Mouse (Mus musculus): ENCODE data around the gene Ccdc88a. TPM values are rescaled to one million over a fixed set of nuclear protein-coding genes. Genes with fewer than 3 reads are reported as not detected.
"Not testable (repeated sequence)": the region's sequence is repeated elsewhere in the genome, so short reads cannot be mapped to it uniquely, and the experiment has no call there.

The Ccdc88a gene
- polyA plus RNA-seq, 1 experiment from 2014 or later, result 19.4 TPM

DNA sequence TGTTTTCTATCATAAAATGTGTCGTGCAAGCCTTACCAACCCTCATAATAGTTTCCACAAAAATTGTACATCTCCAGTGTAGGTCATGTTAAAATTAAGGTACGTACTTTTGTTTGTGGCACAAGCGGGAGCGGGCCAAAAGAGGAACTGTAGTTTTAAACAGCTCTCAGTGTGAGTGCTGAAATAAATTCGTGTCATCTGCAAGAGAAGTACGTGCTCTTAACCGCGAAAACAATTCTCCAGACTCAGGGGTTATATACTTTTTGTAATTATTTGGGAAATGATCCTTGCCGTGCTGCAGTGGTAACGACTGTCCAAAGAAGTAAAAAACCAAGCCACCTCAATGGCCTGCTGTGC lies 140.8 kb downstream of the Ccdc88a start:
- peaks cover 24% of the 10 kb centered on the region for H3K36me3 ChIP-seq (ENCODE audit: control insufficient read depth, insufficient read depth, low read length)
- peak overlapping the region; percentile 58 to 70 for H3K27ac ChIP-seq (replicated peaks in 1 of 2; ENCODE audit: control insufficient read depth in 1 of 2, insufficient read depth in 1 of 2, low read depth in 2 of 2, low read length in 2 of 2)
- WGBS, result 24% methylated on average over 10 of the region's 10 CpGs
- peak overlapping the region; percentile 70 to 71 for H3K4me3 ChIP-seq (ENCODE audit: control insufficient read depth in 1 of 2, insufficient read depth in 1 of 2, low read depth in 1 of 2, low read length in 2 of 2)
- peaks cover 4% of the 10 kb centered on the region in 2 experiments; a peak in 2 of 4 replicates for H3K4me1 ChIP-seq (ENCODE audit: control insufficient read depth in 2 of 2, insufficient read depth in 2 of 2, low read length in 2 of 2)
- ATAC-seq (ENCODE audit: insufficient number of reproducible peaks, insufficient read depth, low FRiP score, low read depth), result no peak
- no peaks in the 10 kb centered on the region for H3K27me3 ChIP-seq (ENCODE audit: control insufficient read depth, insufficient read depth, low read length)
- H3K9me3 ChIP-seq (ENCODE audit: control insufficient read depth, low read length), result peaks cover 4% of the 10 kb centered on the region; the same call in 1 of the 2 replicates
- H3K9ac ChIP-seq (ENCODE audit: low read length), result peak overlapping the region; percentile 74
- peak overlapping the region; percentile 77 for H3K4me2 ChIP-seq (ENCODE audit: low read length)

DNA sequence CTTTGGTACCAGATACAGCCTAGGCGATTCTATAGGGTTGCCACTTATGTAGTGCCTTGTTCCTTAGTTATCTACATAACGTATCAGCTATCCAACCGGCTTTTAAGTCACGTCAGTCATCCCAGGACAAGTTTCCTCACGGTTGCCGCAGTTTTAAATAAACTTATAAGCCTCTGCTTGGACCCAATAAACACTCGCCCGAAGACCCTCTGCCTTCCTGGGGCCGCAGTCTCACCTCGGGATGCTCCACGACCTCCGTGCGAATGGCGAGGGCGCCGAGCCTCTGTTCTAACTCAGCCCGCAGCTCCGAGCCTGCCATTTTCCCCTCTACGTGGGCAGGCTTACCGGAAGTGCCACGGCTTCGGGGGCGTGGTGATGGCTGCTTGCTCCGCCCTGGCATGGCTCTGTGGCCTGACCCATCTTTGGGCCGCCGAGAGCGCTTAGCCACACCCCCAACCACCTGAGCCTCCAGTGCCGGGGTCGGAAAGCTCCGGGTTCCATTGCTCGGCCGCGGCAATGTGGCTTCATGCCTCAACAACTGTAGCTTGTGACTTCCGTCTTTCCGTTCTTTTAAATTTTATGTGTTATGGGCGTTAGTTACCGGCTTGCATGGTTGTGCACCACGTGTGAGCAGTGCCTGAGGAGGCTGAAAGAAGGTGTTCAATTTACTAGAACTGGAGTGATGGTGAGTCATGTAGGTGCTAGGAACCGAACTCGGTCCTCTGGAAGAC lies 141.4 kb downstream of the Ccdc88a start, which contains the start of gene Prorsd1:
TSS of gene Prorsd1 (minus strand) at position 352 of the 731 bp plus-strand sequence.
- no peaks in the 10 kb centered on the region for H3K27me3 ChIP-seq (ENCODE audit: control insufficient read depth, insufficient read depth, low read length)

DNA sequence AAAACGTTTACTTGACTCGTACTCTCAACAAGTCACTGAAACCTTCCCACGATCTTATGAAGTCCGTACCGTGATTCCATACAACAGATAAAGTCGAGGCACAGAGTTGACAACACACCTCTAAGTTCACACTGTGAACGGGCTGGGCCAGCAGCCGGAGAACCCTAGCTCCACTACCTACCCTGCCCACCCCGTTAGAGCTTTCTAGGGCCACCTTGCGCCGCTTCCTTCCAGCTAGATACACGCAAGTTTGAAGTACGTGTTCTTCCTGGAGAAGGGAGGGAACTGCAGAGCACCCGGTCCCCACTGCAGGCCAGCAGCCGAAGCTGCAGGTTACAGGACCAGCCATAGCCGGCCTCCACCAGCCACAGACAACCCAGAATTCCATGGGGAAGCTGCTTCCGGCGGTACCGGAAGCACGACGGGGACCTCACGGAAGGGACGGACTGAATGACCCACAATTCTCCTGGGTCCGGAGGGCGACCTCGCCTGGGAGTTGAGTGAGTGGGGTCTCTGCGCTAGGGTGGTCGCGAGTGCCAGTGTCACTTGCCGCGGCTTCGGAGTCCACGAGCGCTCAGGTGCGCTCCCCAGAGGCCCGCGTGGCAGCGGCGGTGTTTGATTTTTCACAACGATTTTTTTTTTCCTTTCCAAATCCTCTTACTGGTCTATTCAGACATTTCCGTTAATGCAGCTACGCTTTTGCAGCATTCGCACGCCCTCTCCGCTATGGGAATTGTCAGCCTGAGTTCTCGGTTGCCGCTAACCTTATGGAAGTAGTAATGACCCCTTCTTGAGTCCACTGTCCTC lies 152.7 kb downstream of the Ccdc88a start, which contains the start of gene Mtif2:
TSS of gene Mtif2 (plus strand) at position 421 of the 807 bp plus-strand sequence.
- Histone ChIP-seq H3K27ac (replicated peaks in 1 of 2; ENCODE audit: control insufficient read depth in 1 of 2, insufficient read depth in 1 of 2, low read depth in 2 of 2, low read length in 2 of 2) (peak within 1 kb of the TSS; percentile 47 to 83), H3K4me1 (ENCODE audit: control insufficient read depth in 2 of 2, insufficient read depth in 2 of 2, low read length in 2 of 2) (peaks cover 2 to 8% of the 10 kb centered on the region in 2 experiments; a peak in 2 of 4 replicates), H3K9me3 (ENCODE audit: control insufficient read depth, low read length) (no peaks in the 10 kb centered on the region), H3K27me3 (ENCODE audit: control insufficient read depth, insufficient read depth, low read length) (no peaks in the 10 kb centered on the region), H3K4me3 (ENCODE audit: control insufficient read depth in 1 of 2, insufficient read depth in 1 of 2, low read depth in 1 of 2, low read length in 2 of 2) (peak within 1 kb of the TSS; percentile 58 to 81), H3K9ac (ENCODE audit: low read length) (peak within 1 kb of the TSS; percentile 87), H3K4me2 (ENCODE audit: low read length) (peak within 1 kb of the TSS; percentile 78), H3K36me3 (ENCODE audit: control insufficient read depth, insufficient read depth, low read length) (peaks cover 15% of the 10 kb centered on the region)
- ATAC-seq (ENCODE audit: insufficient number of reproducible peaks, insufficient read depth, low FRiP score, low read depth), result peak; percentile 84
- WGBS, result 2% methylated on average over 47 of the region's 47 CpGs

More for the DNA sequence above, 141.4 kb downstream of the Ccdc88a start, which contains the start of gene Prorsd1:
- peak within 1 kb of the TSS; percentile 77 for H3K4me2 ChIP-seq (ENCODE audit: low read length)
- ATAC-seq (ENCODE audit: insufficient number of reproducible peaks, insufficient read depth, low FRiP score, low read depth), result peak; percentile 98
- peak within 1 kb of the TSS; percentile 70 to 71 for H3K4me3 ChIP-seq (ENCODE audit: control insufficient read depth in 1 of 2, insufficient read depth in 1 of 2, low read depth in 1 of 2, low read length in 2 of 2)
- 3% methylated on average over 40 of the region's 40 CpGs for WGBS
- peak within 1 kb of the TSS; percentile 58 to 70 for H3K27ac ChIP-seq (replicated peaks in 1 of 2; ENCODE audit: control insufficient read depth in 1 of 2, insufficient read depth in 1 of 2, low read depth in 2 of 2, low read length in 2 of 2)
- H3K9ac ChIP-seq (ENCODE audit: low read length), result peak within 1 kb of the TSS; percentile 74
- peaks cover 4% of the 10 kb centered on the region in 2 experiments; a peak in 2 of 4 replicates for H3K4me1 ChIP-seq (ENCODE audit: control insufficient read depth in 2 of 2, insufficient read depth in 2 of 2, low read length in 2 of 2)
- H3K9me3 ChIP-seq (ENCODE audit: control insufficient read depth, low read length), result peaks cover 4% of the 10 kb centered on the region; the same call in 1 of the 2 replicates
- peaks cover 24% of the 10 kb centered on the region for H3K36me3 ChIP-seq (ENCODE audit: control insufficient read depth, insufficient read depth, low read length)

DNA sequence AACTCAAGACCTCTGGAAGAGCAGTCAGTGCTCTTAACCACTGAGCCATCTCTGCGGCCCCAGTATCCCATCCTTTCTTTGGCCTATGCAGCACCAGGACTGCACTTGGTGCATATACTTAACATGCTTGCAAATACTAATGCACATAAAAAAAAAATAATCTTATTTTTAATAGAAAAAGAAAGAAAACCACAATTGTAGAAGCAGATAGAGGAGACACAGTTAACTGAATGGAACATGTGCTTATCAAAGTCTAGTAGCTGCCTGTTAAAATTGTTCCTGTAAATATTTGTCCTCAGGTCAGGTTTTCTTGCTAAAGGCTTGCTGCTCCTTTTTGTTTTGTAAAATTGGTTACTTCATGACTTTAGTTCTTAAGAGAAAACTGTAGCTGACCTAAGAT lies 164.7 kb downstream of the Ccdc88a start:
- Histone ChIP-seq H3K36me3 (ENCODE audit: control insufficient read depth, insufficient read depth, low read length) (peaks cover 83% of the 10 kb centered on the region), H3K27ac (replicated peaks in 1 of 2; ENCODE audit: control insufficient read depth in 1 of 2, insufficient read depth in 1 of 2, low read depth in 2 of 2, low read length in 2 of 2) (no peak overlapping the region), H3K4me1 (ENCODE audit: control insufficient read depth in 2 of 2, insufficient read depth in 2 of 2, low read length in 2 of 2) (no peaks in the 10 kb centered on the region), H3K9ac (ENCODE audit: low read length) (no peak overlapping the region), H3K27me3 (ENCODE audit: control insufficient read depth, insufficient read depth, low read length) (no peaks in the 10 kb centered on the region), H3K9me3 (ENCODE audit: control insufficient read depth, low read length) (no peaks in the 10 kb centered on the region), H3K4me3 (ENCODE audit: control insufficient read depth in 1 of 2, insufficient read depth in 1 of 2, low read depth in 1 of 2, low read length in 2 of 2) (no peak overlapping the region), H3K4me2 (ENCODE audit: low read length) (no peak overlapping the region)
- 77% methylated on average over 1 of the region's 1 CpGs for WGBS
- ATAC-seq (ENCODE audit: insufficient number of reproducible peaks, insufficient read depth, low FRiP score, low read depth), result no peak

DNA sequence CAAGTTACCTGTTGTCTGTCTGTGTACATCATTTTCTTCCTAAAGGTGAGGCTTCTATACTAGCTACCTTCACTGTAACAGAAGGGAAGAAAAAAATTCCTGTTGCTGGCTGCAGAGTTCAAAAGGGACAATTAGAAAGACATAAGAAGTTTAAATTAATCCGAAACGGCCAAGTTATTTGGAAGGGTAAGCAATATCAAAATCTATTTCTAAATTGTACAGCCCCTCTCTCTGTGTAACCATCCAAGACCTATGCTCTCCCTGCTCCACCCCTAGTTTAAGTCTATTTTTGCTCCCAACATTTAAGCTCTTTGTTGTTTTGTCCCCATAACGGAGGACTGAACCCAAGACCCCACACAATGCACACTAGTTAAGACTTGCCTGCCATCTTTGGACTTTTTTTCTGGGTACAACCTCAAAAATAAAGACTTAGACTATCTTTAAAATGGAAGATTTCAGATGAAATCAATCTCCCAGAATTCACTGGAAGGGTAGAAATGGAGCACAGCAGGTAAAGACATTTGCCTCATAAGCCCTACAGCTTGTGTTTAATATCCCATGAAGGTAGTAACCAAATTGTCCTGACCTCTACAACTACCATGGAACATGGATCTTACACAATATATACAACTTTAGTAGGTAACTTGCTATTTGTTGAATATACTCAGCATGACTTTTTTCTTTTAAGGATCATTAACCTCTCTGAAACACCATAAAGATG lies 170.9 kb downstream of the Ccdc88a start:
- H3K9ac ChIP-seq (ENCODE audit: low read length), result no peak overlapping the region
- no peak overlapping the region for H3K27ac ChIP-seq (replicated peaks in 1 of 2; ENCODE audit: control insufficient read depth in 1 of 2, insufficient read depth in 1 of 2, low read depth in 2 of 2, low read length in 2 of 2)
- no peaks in the 10 kb centered on the region for H3K27me3 ChIP-seq (ENCODE audit: control insufficient read depth, insufficient read depth, low read length)
- no peaks in the 10 kb centered on the region for H3K9me3 ChIP-seq (ENCODE audit: control insufficient read depth, low read length)
- 91% methylated on average over 3 of the region's 3 CpGs for WGBS
- peaks cover 69% of the 10 kb centered on the region for H3K36me3 ChIP-seq (ENCODE audit: control insufficient read depth, insufficient read depth, low read length)
- no peak overlapping the region for H3K4me3 ChIP-seq (ENCODE audit: control insufficient read depth in 1 of 2, insufficient read depth in 1 of 2, low read depth in 1 of 2, low read length in 2 of 2)
- H3K4me1 ChIP-seq (ENCODE audit: control insufficient read depth in 2 of 2, insufficient read depth in 2 of 2, low read length in 2 of 2), result peaks cover 0 to 6% of the 10 kb centered on the region in 2 experiments; a peak in 2 of 4 replicates
- no peak overlapping the region for H3K4me2 ChIP-seq (ENCODE audit: low read length)
- no peak for ATAC-seq (ENCODE audit: insufficient number of reproducible peaks, insufficient read depth, low FRiP score, low read depth)

DNA sequence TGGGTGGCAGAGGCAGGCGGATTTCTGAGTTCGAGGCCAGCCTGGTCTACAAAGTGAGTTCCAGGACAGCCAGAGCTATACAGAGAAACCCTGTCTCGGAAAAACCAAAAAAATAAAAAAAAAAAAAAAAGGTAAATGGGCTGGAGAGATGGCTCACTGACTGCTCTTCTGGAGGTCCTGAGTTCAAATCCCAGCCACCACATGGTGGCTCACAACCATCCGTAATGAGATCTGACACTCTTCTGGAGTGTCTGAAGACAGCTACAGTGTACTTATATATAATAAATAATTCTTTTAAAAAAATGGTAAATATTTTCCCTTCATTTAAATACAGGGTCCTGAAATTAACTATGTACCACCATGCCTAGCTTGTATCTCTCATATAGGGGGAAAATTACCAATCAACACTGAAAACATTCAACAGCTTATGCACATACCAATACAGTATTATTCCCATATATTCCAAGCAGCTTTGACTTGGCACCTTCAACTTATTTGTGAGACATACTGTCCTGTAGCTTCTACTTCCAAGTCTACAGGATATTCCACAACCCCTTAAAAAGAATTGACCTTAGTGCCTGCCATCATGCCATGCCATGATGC lies 171.8 kb downstream of the Ccdc88a start:
- H3K4me3 ChIP-seq (ENCODE audit: control insufficient read depth in 1 of 2, insufficient read depth in 1 of 2, low read depth in 1 of 2, low read length in 2 of 2); H3K27ac ChIP-seq (replicated peaks in 1 of 2; ENCODE audit: control insufficient read depth in 1 of 2, insufficient read depth in 1 of 2, low read depth in 2 of 2, low read length in 2 of 2); H3K9me3 ChIP-seq (ENCODE audit: control insufficient read depth, low read length); H3K4me2 ChIP-seq (ENCODE audit: low read length); H3K9ac ChIP-seq (ENCODE audit: low read length); H3K27me3 ChIP-seq (ENCODE audit: control insufficient read depth, insufficient read depth, low read length); ATAC-seq (ENCODE audit: insufficient number of reproducible peaks, insufficient read depth, low FRiP score, low read depth); H3K4me1 ChIP-seq (ENCODE audit: control insufficient read depth in 2 of 2, insufficient read depth in 2 of 2, low read length in 2 of 2): not testable (repeated sequence)
- peaks cover 63% of the 10 kb centered on the region for H3K36me3 ChIP-seq (ENCODE audit: control insufficient read depth, insufficient read depth, low read length)
- 86% methylated on average over 4 of the region's 4 CpGs for WGBS

DNA sequence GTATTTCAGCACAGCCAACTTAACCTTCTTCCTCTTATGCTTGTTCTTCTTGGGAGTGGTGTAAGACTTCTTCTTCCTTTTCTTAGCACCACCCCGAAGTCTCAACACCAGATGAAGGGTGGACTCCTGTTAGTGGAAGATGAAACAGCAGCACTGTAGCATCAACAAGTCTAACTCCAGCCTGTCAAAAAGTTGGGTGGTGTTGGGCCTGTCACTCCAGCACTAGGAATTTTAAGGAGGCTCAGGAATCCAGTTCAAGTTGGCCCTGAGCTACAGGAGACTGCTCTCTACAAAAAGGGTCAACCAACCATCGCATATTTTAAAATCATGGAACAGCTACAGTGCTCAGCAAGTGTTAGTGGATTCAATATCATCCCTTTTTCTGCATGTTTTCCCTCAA lies 172.8 kb downstream of the Ccdc88a start:
- Histone ChIP-seq H3K36me3 (ENCODE audit: control insufficient read depth, insufficient read depth, low read length) (peaks cover 53% of the 10 kb centered on the region), H3K4me3 (ENCODE audit: control insufficient read depth in 1 of 2, insufficient read depth in 1 of 2, low read depth in 1 of 2, low read length in 2 of 2) (peak overlapping the region; percentile 4 to 69; a peak in 2 of 4 replicates), H3K9ac (ENCODE audit: low read length) (peak overlapping the region; percentile 97; the same call in 1 of the 2 replicates), H3K4me2 (ENCODE audit: low read length) (peak overlapping the region; percentile 82)
- not testable (repeated sequence) for H3K27me3 ChIP-seq (ENCODE audit: control insufficient read depth, insufficient read depth, low read length); ATAC-seq (ENCODE audit: insufficient number of reproducible peaks, insufficient read depth, low FRiP score, low read depth); H3K9me3 ChIP-seq (ENCODE audit: control insufficient read depth, low read length); H3K27ac ChIP-seq (replicated peaks in 1 of 2; ENCODE audit: control insufficient read depth in 1 of 2, insufficient read depth in 1 of 2, low read depth in 2 of 2, low read length in 2 of 2); H3K4me1 ChIP-seq (ENCODE audit: control insufficient read depth in 2 of 2, insufficient read depth in 2 of 2, low read length in 2 of 2)
- WGBS, result 82% methylated on average over 2 of the region's 2 CpGs
